8 mouse cellular contexts compared by ENCODE assay signal in the genomic region with DNA sequence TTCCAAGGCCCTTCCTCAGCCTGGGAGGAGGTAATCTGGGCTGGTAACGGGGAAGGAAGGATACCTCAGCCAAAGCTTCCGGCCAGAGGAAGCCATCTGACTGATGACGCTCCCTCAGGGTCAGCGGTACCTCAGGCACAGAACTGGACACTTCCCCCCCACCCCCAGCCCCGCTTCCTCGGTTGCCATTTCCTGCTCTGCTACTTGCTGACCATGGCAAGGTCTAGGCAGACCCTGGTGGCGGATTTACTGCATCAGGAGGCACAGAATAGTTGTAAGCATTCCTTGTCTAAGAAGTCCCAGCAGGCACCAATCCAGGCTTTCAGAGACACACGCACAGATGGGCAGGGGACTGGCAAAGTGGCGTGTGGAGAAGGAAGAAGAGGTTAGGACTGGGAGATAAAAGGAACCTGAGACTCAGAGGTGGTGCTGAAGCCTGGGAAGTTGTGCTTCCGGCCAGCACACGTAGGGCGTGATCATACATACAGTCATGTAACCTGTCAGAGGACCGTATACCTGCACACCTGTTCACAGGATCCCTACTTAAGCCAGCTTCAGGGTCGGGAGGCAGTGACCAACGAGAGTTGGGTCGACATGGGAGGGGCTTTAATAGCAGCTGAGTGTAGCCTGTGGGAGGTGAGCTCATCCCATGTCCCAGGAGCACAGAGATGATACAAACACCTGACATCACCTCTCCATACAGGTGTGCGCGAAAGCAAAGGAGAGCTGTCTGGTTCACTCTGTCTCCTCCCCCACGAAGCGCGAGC. TPM values are rescaled to one million over a fixed set of nuclear protein-coding genes. Genes with fewer than 3 reads are reported as not detected.
DNase-seq lines count a peak whose midpoint lies in the region; ATAC-seq lines count a peak whose summit lies in the region.
"Had no signal": no experiment of that assay in that cellular context is flagged by ENCODE, and none has a peak within 500 bp of the region (broad histone marks: within the 10 kb centered on the region; RNA-seq: fewer than 3 reads in every experiment).

No protein-coding gene starts in this region.

- ATAC-seq in neural tube, embryonic 11.5 days (ENCODE audit: insufficient read depth, low FRiP score, low TSS enrichment): no peak
- ATAC-seq in hindbrain, embryonic 13.5 days (ENCODE audit: low FRiP score): no peak
- ATAC-seq in liver, embryonic 11.5 days (replicated peaks; ENCODE audit: low FRiP score): no peak
- no peak for ATAC-seq in CD4-positive, CD25-positive, alpha-beta regulatory T cell, adult 4 months

- no peak for DNase-seq in neural tube, embryonic 11.5 days (ENCODE audit: low spot score)
- no peak for DNase-seq in neural tube, embryonic 10.5 days (ENCODE audit: extremely low spot score, low spot score)
- no peak for DNase-seq in liver, embryonic 11.5 days (ENCODE audit: low spot score)
- DNase-seq in spleen, postnatal 36 days (ENCODE audit: low spot score in 2 of 2): no peak
- DNase-seq in left cerebral cortex, postnatal 36 days (ENCODE audit: low spot score in 2 of 2): no peak

- H3K4me3 ChIP-seq in neural tube, embryonic 11.5 days (ENCODE audit: low read depth, low read length): peak overlapping the region; percentile 96
- peak overlapping the region; percentile 97 for H3K4me3 ChIP-seq in hindbrain, embryonic 13.5 days
- no peak overlapping the region; the same call in 1 of the 2 replicates for H3K4me3 ChIP-seq in liver, embryonic 11.5 days (ENCODE audit: low read depth, low read length)

- H3K36me3 ChIP-seq in neural tube, embryonic 11.5 days (ENCODE audit: control insufficient read depth, insufficient read depth, low read length): peaks cover 34% of the 10 kb centered on the region
- peaks cover 56% of the 10 kb centered on the region for H3K36me3 ChIP-seq in hindbrain, embryonic 13.5 days
- peaks cover 19% of the 10 kb centered on the region for H3K36me3 ChIP-seq in liver, embryonic 11.5 days (ENCODE audit: control insufficient read depth, insufficient read depth, low read length)

- H3K9me3 ChIP-seq in neural tube, embryonic 11.5 days (ENCODE audit: control insufficient read depth, low read length): no peaks in the 10 kb centered on the region
- no peaks in the 10 kb centered on the region for H3K9me3 ChIP-seq in hindbrain, embryonic 13.5 days
- no peaks in the 10 kb centered on the region for H3K9me3 ChIP-seq in liver, embryonic 11.5 days (ENCODE audit: control insufficient read depth, low read length)
- H3K9me3 ChIP-seq: megakaryocyte, embryonic 14.5 days had no signal

- no peak overlapping the region; the same call in 1 of the 2 replicates for H3K27ac ChIP-seq in neural tube, embryonic 11.5 days (ENCODE audit: low read depth, low read length)
- peak overlapping the region; percentile 100 for H3K27ac ChIP-seq in hindbrain, embryonic 13.5 days
- H3K27ac ChIP-seq in liver, embryonic 11.5 days (ENCODE audit: low read depth, low read length): no peak overlapping the region

- no peaks in the 10 kb centered on the region for H3K27me3 ChIP-seq in neural tube, embryonic 11.5 days (ENCODE audit: control insufficient read depth, insufficient read depth, low read length)
- peaks cover 6% of the 10 kb centered on the region; the same call in 1 of the 2 replicates for H3K27me3 ChIP-seq in hindbrain, embryonic 13.5 days
- peaks cover 49% of the 10 kb centered on the region for H3K27me3 ChIP-seq in liver, embryonic 11.5 days (replicated peaks; ENCODE audit: control insufficient read depth, insufficient read depth, low read length)

- 74% methylated on average over 21 of the region's 21 CpGs for WGBS in neural tube, embryonic 11.5 days
- 70% methylated on average over 21 of the region's 21 CpGs for WGBS in hindbrain, embryonic 13.5 days
- WGBS in liver, embryonic 11.5 days: 52% methylated on average over 21 of the region's 21 CpGs

- H3K9ac ChIP-seq in neural tube, embryonic 11.5 days (ENCODE audit: low read length): peak overlapping the region; percentile 98
- peak overlapping the region; percentile 100 for H3K9ac ChIP-seq in hindbrain, embryonic 13.5 days
- peak overlapping the region; percentile 65; the same call in 1 of the 2 replicates for H3K9ac ChIP-seq in liver, embryonic 11.5 days (ENCODE audit: low read depth, low read length)

- H3K4me1 ChIP-seq in neural tube, embryonic 11.5 days (ENCODE audit: control insufficient read depth, insufficient read depth, low read length): peaks cover 33% of the 10 kb centered on the region
- peaks cover 52% of the 10 kb centered on the region for H3K4me1 ChIP-seq in hindbrain, embryonic 13.5 days (replicated peaks)
- H3K4me1 ChIP-seq in liver, embryonic 11.5 days (replicated peaks; ENCODE audit: control insufficient read depth, insufficient read depth, low read length): peaks cover 25% of the 10 kb centered on the region

- H3K4me2 ChIP-seq in neural tube, embryonic 11.5 days (ENCODE audit: low read depth): peak overlapping the region; percentile 99
- H3K4me2 ChIP-seq in hindbrain, embryonic 13.5 days: peak overlapping the region; percentile 100
- peak overlapping the region; percentile 79 for H3K4me2 ChIP-seq in liver, embryonic 11.5 days

- intact Hi-C loops in left cerebral cortex, postnatal 36 days (cut with DNase I): loop anchor here (5.0 kb wide), 1 partner anchor 52 kb away; no protein-coding TSS in a partner anchor

RNA-seq across cellular contexts. Expression of gene Sema4c, which starts 3.3 kb away (rescaled TPM):
- polyA plus RNA-seq in neural tube, embryonic 11.5 days (2014; fragmentation: Nextera tagmentation; extraction: Ambion mirVana): 3.6 and 4.6 TPM in 2 replicates
- 28.3 and 31.8 TPM in 2 replicates for polyA plus RNA-seq in hindbrain, embryonic 13.5 days (2015; fragmentation: Nextera tagmentation; extraction: Ambion mirVana)
- polyA plus RNA-seq in liver, embryonic 11.5 days (2014; fragmentation: Nextera tagmentation; extraction: Ambion mirVana): 0.77 and 0.78 TPM in 2 replicates
- polyA plus RNA-seq in CD4-positive, CD25-positive, alpha-beta regulatory T cell, adult 4 months (2017; shearing (Covaris generic)): under 1 TPM in 1 of 2 experiments, not detected in 1; 0.22 TPM
- total RNA-seq in left cerebral cortex, postnatal 36 days (2021): 10 to 100 TPM; 15.8 to 16.4 TPM

RNA-seq across cellular contexts. Expression of gene Ankrd39, which starts 7.6 kb away (rescaled TPM):
- 15.3 and 16.2 TPM in 2 replicates for polyA plus RNA-seq in neural tube, embryonic 11.5 days (2014; fragmentation: Nextera tagmentation; extraction: Ambion mirVana)
- 22.4 TPM in 2 replicates for polyA plus RNA-seq in hindbrain, embryonic 13.5 days (2015; fragmentation: Nextera tagmentation; extraction: Ambion mirVana)
- polyA plus RNA-seq in liver, embryonic 11.5 days (2014; fragmentation: Nextera tagmentation; extraction: Ambion mirVana): 18.2 and 22.1 TPM in 2 replicates
- polyA plus RNA-seq in CD4-positive, CD25-positive, alpha-beta regulatory T cell, adult 4 months (2017; shearing (Covaris generic)): 10 to 100 TPM; 19.4 to 23.9 TPM
- total RNA-seq in left cerebral cortex, postnatal 36 days (2021): 10 to 100 TPM; 11.9 to 15.8 TPM

RNA-seq across cellular contexts. Expression of gene Gm42417, which starts 15.6 kb away (rescaled TPM):
- polyA plus RNA-seq in neural tube, embryonic 11.5 days (2014; fragmentation: Nextera tagmentation; extraction: Ambion mirVana): 0.28 TPM in 1 of 2 replicates, not detected in the other
- polyA plus RNA-seq in hindbrain, embryonic 13.5 days (2015; fragmentation: Nextera tagmentation; extraction: Ambion mirVana): 0.43 TPM in 1 of 2 replicates, not detected in the other
- polyA plus RNA-seq in liver, embryonic 11.5 days (2014; fragmentation: Nextera tagmentation; extraction: Ambion mirVana): not detected in 2 replicates
- polyA plus RNA-seq in CD4-positive, CD25-positive, alpha-beta regulatory T cell, adult 4 months (2017; shearing (Covaris generic)): 1 to 10 TPM in 1 of 2 experiments, not detected in 1; 2.3 TPM
- not detected for total RNA-seq in left cerebral cortex, postnatal 36 days (2021)

RNA-seq across cellular contexts. Expression of gene Ankrd23, which starts 18.1 kb away (rescaled TPM):
- polyA plus RNA-seq in neural tube, embryonic 11.5 days (2014; fragmentation: Nextera tagmentation; extraction: Ambion mirVana): 7.1 and 7.2 TPM in 2 replicates
- 16.3 and 19.5 TPM in 2 replicates for polyA plus RNA-seq in hindbrain, embryonic 13.5 days (2015; fragmentation: Nextera tagmentation; extraction: Ambion mirVana)
- 11.0 and 13.4 TPM in 2 replicates for polyA plus RNA-seq in liver, embryonic 11.5 days (2014; fragmentation: Nextera tagmentation; extraction: Ambion mirVana)
- 100 to 1,000 TPM in 1 of 2 experiments, 10 to 100 TPM in 1; 39.3 to 112 TPM for polyA plus RNA-seq in CD4-positive, CD25-positive, alpha-beta regulatory T cell, adult 4 months (2017; shearing (Covaris generic))
- 1 to 10 TPM; 3.1 to 9.6 TPM for total RNA-seq in left cerebral cortex, postnatal 36 days (2021)

RNA-seq across cellular contexts. Expression of gene Cnnm3, which starts 43.1 kb away (rescaled TPM):
- polyA plus RNA-seq in neural tube, embryonic 11.5 days (2014; fragmentation: Nextera tagmentation; extraction: Ambion mirVana): 5.2 and 5.6 TPM in 2 replicates
- 4.2 and 5.1 TPM in 2 replicates for polyA plus RNA-seq in hindbrain, embryonic 13.5 days (2015; fragmentation: Nextera tagmentation; extraction: Ambion mirVana)
- 3.3 and 3.8 TPM in 2 replicates for polyA plus RNA-seq in liver, embryonic 11.5 days (2014; fragmentation: Nextera tagmentation; extraction: Ambion mirVana)
- 1 to 10 TPM; 7.5 to 7.6 TPM for polyA plus RNA-seq in CD4-positive, CD25-positive, alpha-beta regulatory T cell, adult 4 months (2017; shearing (Covaris generic))
- 10 to 100 TPM; 30.4 to 32.9 TPM for total RNA-seq in left cerebral cortex, postnatal 36 days (2021)
